Mouse (Mus musculus) spleen, adult 2 months (tissue): ENCODE results near the gene Dusp3.

Experiments
- CTCF ChIP-seq: fragments of 200-500 bp; IDR thresholded peaks from 2 replicates; pipeline ENCODE4 v1.5.1; 2011; ENCODE audit warnings: mild to moderate bottlenecking, inconsistent platforms; ENCODE audit not compliant: insufficient read depth, insufficient read length, insufficient replicate concordance; ENCODE audit errors: extremely low read depth
- POLR2A ChIP-seq: fragments of 200-500 bp; IDR thresholded peaks from 2 replicates; pipeline ENCODE4 v1.6.1; 2011; ENCODE audit warnings: low read depth, low read length, inconsistent platforms

DNA sequence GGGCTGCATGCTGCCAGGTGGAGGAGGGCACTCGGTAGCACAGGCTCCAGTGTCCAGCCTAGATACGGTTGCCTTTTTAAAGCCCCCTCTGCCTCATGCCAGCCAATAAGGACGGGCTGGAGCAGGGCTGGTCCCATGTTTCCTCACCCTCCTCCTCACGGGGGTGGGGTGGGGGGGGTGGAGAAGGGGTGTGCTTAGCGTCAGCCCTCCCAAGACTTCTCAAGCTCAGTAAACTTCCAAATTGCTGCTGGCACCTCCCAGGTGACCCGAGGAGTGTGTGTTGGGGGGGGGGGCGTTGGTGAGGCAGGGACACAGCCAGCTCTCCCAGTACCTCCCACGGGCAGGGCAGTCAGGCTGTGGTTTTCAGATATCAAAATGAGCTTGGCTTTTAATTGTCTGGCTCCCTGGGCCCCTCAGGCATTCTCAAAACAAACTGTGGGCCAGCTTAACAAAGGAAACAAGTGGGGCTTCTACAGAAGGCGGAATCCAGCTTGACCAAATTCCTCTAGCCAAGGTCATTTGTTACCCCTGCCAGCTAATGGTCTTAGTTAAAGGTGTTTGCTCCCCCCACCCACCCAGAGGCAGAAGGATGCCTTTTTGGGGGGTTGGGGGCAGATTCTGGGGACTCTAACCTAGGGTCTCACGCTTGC is 19.7 kb downstream of the Dusp3 start, which contains the start of gene Sost:
- TF ChIP-seq POLR2A (no peak), CTCF (no peak)
